Mouse (Mus musculus): ENCODE data around the gene Maco1.

DNA sequence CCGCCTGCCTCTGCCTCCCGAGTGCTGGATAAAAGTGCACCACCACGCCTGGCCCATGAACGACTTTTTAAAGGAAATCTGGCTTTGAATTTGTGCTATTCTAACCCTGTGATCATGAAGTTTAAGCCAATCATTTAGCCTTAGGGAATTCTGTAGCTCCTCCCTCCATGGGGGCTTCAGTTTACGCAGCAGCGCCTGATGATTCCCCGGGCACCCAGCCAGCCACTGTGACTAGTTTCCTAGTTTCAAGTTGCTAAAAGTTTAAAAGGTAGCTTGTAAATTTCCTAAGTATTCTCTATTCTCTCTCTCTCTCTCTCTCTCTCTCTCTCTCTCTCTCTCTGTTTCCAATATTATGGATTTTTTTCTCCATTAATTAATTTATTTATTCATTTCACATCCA lies 76.9 kb downstream of the Maco1 start:
- TF ChIP-seq CTCF (IDR thresholded peaks at IDR 0.05; ENCODE audit: low read depth, low read length) (no peak), POLR2A (IDR thresholded peaks at IDR 0.05; ENCODE audit: extremely low read depth, insufficient read depth, low read length) (no peak)
